Mouse (Mus musculus): Measurements from ENCODE around the gene Stxbp1. TPM values are rescaled to one million over a fixed set of nuclear protein-coding genes. Genes with fewer than 3 reads are reported as not detected.

Gene Stxbp1
- polyA plus RNA-seq, 1 experiment from 2014 or later = 165 TPM

DNA sequence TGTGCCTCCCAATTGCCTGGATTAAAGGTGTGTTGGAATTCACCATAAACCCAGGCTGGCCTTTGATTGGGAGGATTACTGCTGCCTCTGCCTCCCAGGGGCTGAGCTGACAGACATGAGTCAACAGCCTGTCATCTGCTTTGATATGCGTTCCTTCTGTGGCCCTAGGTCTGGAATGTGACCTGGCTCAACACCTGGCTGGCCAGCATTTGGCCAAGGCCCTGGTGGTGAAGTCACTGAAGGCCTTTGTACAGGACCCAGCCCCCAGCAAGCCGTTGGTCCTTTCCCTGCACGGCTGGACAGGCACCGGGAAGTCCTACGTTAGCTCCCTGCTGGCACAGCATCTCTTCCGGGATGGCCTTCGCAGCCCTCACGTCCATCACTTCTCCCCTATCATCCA lies 88.5 kb downstream of the Stxbp1 start:
- peak overlapping the region; percentile 34 for H3K9ac ChIP-seq (replicated peaks)
- no peaks in the 10 kb centered on the region for H3K9me3 ChIP-seq
- no peak overlapping the region for H3K4me3 ChIP-seq (replicated peaks)
- 72% methylated on average over 8 of the region's 8 CpGs for WGBS
- no peak overlapping the region for H3K27ac ChIP-seq
- H3K36me3 ChIP-seq = peaks cover 57% of the 10 kb centered on the region
- H3K4me1 ChIP-seq (replicated peaks) = peaks cover 20% of the 10 kb centered on the region
- no peak overlapping the region; the same call in 1 of the 2 replicates for H3K4me2 ChIP-seq (replicated peaks)
- ATAC-seq = no peak
- no peaks in the 10 kb centered on the region for H3K27me3 ChIP-seq

DNA sequence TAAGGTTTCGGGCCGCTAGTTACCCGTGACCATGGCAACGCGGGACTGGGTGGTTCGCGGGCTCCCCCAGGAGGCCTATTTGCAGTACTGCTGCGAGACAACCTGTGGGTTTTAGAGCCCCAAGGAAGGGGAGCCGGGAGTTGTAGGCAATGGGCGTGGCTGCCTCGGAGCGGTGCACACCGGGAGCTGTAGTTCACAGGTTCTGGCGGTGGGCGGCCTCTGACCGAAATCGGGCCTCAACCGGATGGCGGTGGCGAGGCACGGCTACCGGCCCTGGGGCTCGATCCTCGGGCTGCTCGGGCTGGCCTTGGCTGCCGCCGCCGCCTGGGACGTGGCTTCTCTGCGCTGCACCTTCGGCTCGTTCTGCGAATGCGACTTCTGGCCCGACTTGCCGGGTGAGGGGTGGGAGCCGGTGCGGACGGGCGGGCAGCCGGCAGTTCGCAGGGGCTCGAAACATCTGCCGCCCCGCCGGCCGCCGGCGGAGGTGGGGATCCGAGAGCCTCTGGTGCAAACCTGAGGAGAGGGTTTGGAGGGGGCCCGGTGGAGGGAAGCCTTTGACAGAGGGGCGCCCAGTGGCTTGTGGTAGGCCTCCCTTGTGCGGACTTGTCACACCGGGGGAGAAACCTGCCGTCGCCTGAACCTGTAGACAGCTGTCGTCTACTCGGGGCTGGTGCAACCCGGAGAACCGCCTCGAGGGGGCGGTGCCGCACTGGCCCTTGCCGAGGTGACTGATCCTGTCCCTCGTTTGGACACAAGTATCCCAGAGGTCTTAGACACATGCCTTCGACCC lies 89.8 kb downstream of the Stxbp1 start, which contains the start of gene Tor2a:
TSS of gene Tor2a (plus strand) at position 179 of the 790 bp plus-strand sequence.
- Histone ChIP-seq H3K9me3 (no peaks in the 10 kb centered on the region), H3K27ac (peak within 1 kb of the TSS; percentile 90), H3K4me3 (replicated peaks) (peak within 1 kb of the TSS; percentile 72), H3K4me2 (replicated peaks) (peak within 1 kb of the TSS; percentile 50), H3K4me1 (replicated peaks) (peaks cover 27% of the 10 kb centered on the region), H3K36me3 (peaks cover 56% of the 10 kb centered on the region), H3K9ac (replicated peaks) (peak within 1 kb of the TSS; percentile 90), H3K27me3 (no peaks in the 10 kb centered on the region)
- peak; percentile 93 for ATAC-seq
- under 1% methylated on average over 66 of the region's 66 CpGs for WGBS

DNA sequence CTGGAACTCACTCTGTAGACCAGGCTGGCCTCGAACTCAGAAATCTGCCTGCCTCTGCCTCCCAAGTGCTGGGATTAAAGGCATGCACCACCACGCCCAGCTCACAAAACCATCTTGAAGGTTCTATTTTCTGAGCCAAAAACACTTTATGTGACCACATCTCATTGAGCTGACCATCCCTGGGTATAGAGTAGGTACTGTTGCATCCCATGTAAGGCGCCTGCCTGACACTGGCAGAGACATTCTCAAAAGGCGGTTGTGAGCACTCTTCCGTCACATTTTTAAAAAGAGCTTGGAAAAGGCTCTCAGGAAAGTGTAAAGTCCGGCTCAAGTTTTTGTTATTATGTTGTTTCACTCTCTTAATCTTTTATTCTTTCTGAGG lies 90.4 kb downstream of the Stxbp1 start:
- 28% methylated on average over 6 of the region's 6 CpGs for WGBS
- no peak overlapping the region for H3K9ac ChIP-seq (replicated peaks)
- peak overlapping the region; percentile 72; the same call in 1 of the 2 replicates for H3K4me3 ChIP-seq (replicated peaks)
- H3K27ac ChIP-seq = no peak overlapping the region
- H3K36me3 ChIP-seq = peaks cover 50% of the 10 kb centered on the region
- peaks cover 33% of the 10 kb centered on the region for H3K4me1 ChIP-seq (replicated peaks)
- no peaks in the 10 kb centered on the region for H3K9me3 ChIP-seq
- peak overlapping the region; percentile 50 for H3K4me2 ChIP-seq (replicated peaks)
- ATAC-seq = peak; percentile 48; the same call in 1 of the 2 replicates
- H3K27me3 ChIP-seq = no peaks in the 10 kb centered on the region

DNA sequence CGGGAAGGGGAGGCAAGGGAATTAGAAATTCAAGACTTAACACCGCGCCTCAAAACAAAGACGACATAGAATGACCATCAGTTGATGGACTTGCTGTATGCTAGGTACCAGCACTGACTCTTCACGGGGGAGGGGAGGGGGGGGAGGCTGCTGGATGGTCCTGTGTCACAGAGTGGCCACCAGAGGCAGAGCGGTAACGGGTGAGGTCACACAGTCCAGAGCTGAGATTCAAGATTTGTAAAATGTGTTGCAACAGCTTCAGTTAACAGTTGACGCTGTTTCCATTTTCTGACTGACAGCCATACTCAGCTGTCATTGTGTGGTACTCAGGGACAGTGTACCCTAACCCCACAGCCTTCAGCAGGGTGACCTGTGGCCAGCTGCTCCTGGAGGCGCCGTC lies 94.9 kb downstream of the Stxbp1 start:
- ATAC-seq = no peak
- H3K9me3 ChIP-seq = no peaks in the 10 kb centered on the region
- peak overlapping the region; percentile 53; the same call in 1 of the 2 replicates for H3K9ac ChIP-seq (replicated peaks)
- peaks cover 54% of the 10 kb centered on the region for H3K36me3 ChIP-seq
- peak overlapping the region; percentile 30 for H3K4me3 ChIP-seq (replicated peaks)
- peaks cover 31% of the 10 kb centered on the region for H3K4me1 ChIP-seq (replicated peaks)
- H3K4me2 ChIP-seq (replicated peaks) = peak overlapping the region; percentile 52
- peak overlapping the region; percentile 81; the same call in 1 of the 2 replicates for H3K27ac ChIP-seq
- WGBS = 58% methylated on average over 10 of the region's 10 CpGs
- no peaks in the 10 kb centered on the region for H3K27me3 ChIP-seq

DNA sequence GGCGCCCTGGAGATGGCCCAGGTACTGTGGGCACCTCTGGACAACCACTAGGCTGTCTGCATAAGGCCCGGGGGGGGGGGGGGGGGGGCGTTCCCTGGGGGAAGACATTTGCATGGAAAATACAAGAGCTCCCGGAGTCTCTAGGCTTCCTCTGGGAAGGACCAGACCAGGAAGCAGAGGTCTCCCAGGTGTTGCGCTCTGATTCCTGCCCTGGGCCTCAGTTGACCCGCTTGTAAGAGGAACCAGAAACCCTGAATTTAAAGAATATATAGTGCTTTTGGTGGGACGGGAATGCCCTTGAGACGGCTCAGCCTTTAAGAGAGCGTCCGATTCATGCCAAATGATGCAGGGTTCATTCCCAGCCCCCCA lies 95.4 kb downstream of the Stxbp1 start:
- Histone ChIP-seq H3K4me3 (replicated peaks) (peak overlapping the region; percentile 30), H3K4me2 (replicated peaks) (peak overlapping the region; percentile 52), H3K27ac (peak overlapping the region; percentile 81), H3K9ac (replicated peaks) (peak overlapping the region; percentile 53), H3K9me3 (no peaks in the 10 kb centered on the region), H3K36me3 (peaks cover 59% of the 10 kb centered on the region), H3K27me3 (no peaks in the 10 kb centered on the region), H3K4me1 (replicated peaks) (peaks cover 29% of the 10 kb centered on the region)
- 27% methylated on average over 8 of the region's 10 CpGs for WGBS
- no peak for ATAC-seq

DNA sequence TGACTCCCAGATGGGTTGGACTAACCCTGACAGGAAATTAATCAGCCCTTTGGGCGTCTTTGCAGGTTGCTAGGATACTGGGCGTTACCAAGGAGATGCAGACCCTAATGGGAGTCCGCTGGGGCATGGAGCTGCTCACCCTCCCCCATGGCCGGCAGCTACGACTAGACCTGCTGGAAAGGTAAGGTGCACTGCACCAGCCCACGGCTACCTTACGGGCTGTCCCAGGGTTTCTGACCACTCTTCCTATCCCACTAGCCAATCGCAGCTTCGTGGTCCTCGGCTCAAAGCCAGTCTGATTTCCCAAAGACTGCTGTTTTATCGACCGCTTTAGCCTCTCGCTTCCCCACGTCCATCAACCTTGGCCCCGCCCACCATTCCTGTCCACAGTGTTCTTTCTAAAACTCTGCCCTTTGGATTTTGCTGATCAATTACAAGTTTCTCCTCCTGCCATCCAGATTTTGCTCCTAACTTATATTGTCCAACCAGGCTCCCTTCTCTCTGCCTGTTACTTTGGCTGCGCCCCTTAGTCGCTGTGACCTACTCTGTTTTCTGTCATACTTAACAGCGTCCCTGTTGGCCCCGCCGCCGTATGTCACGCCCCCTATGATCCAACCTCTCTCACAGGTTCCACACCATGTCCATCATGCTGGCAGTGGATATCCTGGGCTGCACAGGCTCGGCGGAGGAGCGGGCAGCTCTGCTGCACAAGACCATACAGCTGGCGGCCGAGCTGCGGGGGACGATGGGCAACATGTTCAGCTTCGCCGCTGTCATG lies 96.0 kb downstream of the Stxbp1 start:
- Histone ChIP-seq H3K9ac (replicated peaks) (peak overlapping the region; percentile 53), H3K36me3 (peaks cover 65% of the 10 kb centered on the region), H3K4me2 (replicated peaks) (peak overlapping the region; percentile 52), H3K27ac (peak overlapping the region; percentile 81), H3K4me1 (replicated peaks) (peaks cover 28% of the 10 kb centered on the region), H3K9me3 (no peaks in the 10 kb centered on the region), H3K27me3 (no peaks in the 10 kb centered on the region), H3K4me3 (replicated peaks) (peak overlapping the region; percentile 30)
- 7% methylated on average over 31 of the region's 31 CpGs for WGBS
- ATAC-seq = peak; percentile 88

DNA sequence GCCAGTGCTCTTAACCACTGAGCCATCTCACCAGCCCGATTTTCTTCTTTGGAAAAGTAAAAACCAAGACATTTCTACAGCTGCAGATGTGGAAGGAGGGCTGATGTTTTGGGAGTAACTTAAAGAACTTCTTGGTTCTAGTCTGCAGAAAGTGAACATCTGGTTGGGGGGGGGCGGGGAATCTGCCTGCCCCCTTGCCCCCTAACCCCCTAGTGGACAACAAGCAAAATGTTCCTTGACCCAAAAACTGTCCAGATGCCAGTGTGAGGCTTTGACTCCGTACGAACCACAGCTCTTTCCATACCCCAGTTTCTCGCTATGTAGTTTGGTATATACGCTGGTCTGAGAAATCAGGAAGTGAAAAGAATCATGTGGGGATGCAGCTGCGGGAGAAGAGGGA lies 96.8 kb downstream of the Stxbp1 start:
- H3K27ac ChIP-seq = peak overlapping the region; percentile 81; the same call in 1 of the 2 replicates
- H3K4me3 ChIP-seq (replicated peaks) = no peak overlapping the region
- peaks cover 28% of the 10 kb centered on the region for H3K4me1 ChIP-seq (replicated peaks)
- no peaks in the 10 kb centered on the region for H3K9me3 ChIP-seq
- no peak overlapping the region for H3K9ac ChIP-seq (replicated peaks)
- ATAC-seq = no peak
- H3K4me2 ChIP-seq (replicated peaks) = no peak overlapping the region; the same call in 1 of the 2 replicates
- WGBS = 77% methylated on average over 7 of the region's 7 CpGs
- peaks cover 74% of the 10 kb centered on the region for H3K36me3 ChIP-seq
- no peaks in the 10 kb centered on the region for H3K27me3 ChIP-seq

DNA sequence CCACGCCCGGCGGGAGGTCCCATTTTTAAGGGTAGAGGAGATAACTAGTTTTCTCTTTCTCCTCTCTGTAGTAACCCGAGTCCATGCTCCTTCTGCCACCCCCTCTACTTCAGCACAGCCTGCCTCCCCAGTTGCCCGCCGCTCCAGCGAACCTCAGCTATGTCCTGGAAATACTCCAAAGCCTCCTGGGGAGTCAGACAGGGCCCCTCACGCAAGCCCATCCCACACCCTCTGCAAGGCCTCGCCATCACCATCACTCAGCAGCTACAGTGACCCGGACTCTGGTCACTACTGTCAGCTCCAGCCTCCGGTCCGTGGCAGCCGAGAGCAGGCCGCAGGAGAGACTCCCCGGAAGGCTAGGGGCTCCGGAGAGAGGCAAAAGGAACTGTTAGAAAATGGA lies 98.0 kb downstream of the Stxbp1 start:
- Histone ChIP-seq H3K27me3 (no peaks in the 10 kb centered on the region), H3K4me1 (replicated peaks) (peaks cover 35% of the 10 kb centered on the region), H3K9ac (replicated peaks) (no peak overlapping the region), H3K27ac (no peak overlapping the region), H3K36me3 (peaks cover 72% of the 10 kb centered on the region), H3K4me3 (replicated peaks) (no peak overlapping the region), H3K4me2 (replicated peaks) (no peak overlapping the region), H3K9me3 (no peaks in the 10 kb centered on the region)
- ATAC-seq = no peak
- 92% methylated on average over 16 of the region's 16 CpGs for WGBS

DNA sequence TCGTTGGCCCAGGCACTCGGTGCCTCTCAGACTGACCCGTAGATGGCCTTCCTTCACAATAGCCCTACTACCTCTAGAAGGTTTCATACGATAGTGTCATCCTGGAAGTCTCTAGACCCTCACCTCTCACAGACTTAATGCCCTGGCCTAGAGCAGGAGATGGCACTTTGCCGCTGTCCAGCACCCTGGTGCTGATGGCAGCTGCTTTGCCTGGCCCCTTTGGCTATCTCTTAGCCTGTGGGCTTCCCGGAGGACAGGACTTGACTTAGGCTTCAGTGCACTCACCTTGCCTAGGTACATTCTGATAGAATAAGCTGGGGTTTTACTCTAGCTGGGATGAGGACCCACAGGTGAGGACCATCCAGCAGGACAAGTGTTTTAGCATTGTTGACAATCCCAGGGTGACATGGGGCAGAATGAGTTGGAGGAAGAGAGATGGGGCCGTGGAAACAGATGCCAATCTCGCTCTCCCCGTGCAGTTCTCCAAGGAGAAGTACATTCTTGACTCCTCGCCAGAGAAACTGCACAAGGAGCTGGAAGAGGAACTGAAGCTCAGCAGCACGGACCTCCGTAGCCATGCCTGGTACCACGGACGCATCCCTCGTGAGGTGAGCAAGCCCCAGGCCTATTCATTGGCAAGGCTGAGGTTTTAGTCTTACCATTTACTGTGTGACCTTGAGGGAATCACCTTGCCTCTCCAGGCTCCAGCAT lies 102.6 kb downstream of the Stxbp1 start:
- WGBS = 82% methylated on average over 15 of the region's 15 CpGs
- H3K27ac ChIP-seq = no peak overlapping the region
- no peak for ATAC-seq
- H3K4me2 ChIP-seq (replicated peaks) = no peak overlapping the region
- H3K27me3 ChIP-seq = peaks cover 4% of the 10 kb centered on the region; the same call in 1 of the 2 replicates
- peak overlapping the region; percentile 32; the same call in 1 of the 2 replicates for H3K9ac ChIP-seq (replicated peaks)
- H3K9me3 ChIP-seq = no peaks in the 10 kb centered on the region
- peaks cover 40% of the 10 kb centered on the region for H3K4me1 ChIP-seq (replicated peaks)
- peaks cover 47% of the 10 kb centered on the region for H3K36me3 ChIP-seq
- H3K4me3 ChIP-seq (replicated peaks) = no peak overlapping the region

DNA sequence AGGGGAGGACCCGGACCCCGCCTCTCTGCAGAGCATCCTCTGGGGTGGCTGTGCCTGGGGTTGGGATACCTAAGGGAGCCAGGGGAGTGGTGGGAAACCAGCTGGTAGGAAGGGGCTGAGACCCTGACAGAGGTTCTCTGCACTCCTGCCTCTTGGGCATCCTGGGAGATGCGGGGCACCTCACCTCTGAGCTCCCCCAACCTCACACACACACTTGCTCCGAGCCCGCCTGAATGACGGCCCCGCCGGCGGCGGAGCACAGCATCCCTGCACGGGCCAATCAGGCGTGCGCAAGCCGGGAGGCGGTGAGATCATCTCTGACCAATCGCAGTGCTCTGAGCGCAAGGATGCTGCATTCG lies 104.9 kb downstream of the Stxbp1 start:
- H3K4me1 ChIP-seq (replicated peaks) = peaks cover 44% of the 10 kb centered on the region
- peak; percentile 94 for ATAC-seq
- WGBS = 1% methylated on average over 12 of the region's 18 CpGs

DNA sequence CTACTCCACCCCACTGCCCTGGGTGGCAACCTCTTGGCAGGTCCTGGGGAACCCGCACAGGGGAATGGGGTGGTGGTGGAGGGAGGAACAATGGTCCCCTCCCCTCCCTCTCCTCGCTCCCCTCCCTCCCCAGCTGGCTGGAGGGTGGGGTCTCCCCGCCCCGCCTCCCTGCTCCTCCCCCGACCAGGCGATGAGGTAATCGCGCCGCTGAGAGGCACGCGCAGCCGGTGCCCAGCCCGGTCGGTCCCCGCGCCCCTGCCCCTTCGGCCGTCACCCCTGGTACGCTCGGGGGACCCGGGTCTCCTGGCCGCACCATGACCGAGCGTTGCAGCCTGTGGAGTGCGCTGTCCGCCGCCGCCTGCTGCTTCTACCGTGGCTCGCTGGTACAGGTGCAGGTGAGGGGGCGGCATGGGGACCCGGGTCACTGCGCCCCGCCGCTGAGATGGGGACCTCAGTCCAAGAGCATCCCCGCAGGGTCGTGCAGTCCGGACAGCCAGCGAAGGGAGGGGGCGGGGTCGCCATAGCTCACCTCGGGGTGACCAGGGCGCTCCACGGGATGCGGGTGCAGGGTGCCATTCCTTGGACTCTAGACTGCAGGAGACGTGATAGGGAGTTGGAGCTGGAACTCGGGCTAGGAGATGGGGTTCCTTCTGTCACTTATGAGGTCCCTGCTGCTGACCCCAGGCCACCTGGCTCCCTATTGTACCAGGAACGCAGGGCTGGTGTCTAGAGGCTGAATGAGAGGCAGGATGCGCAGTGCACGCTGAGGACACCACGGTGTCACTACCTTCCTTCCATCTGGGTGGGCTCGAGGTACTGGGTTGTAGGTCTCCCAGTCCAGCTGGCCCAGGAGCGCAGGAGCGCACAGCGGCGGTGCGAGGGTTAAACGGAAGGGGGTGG lies 105.5 kb downstream of the Stxbp1 start:
- Histone ChIP-seq H3K4me1 (replicated peaks) (peaks cover 44% of the 10 kb centered on the region), H3K9me3 (no peaks in the 10 kb centered on the region), H3K4me2 (replicated peaks) (peak overlapping the region; percentile 84), H3K36me3 (peaks cover 21% of the 10 kb centered on the region), H3K9ac (replicated peaks) (peak overlapping the region; percentile 87), H3K4me3 (replicated peaks) (peak overlapping the region; percentile 75), H3K27ac (peak overlapping the region; percentile 88), H3K27me3 (peaks cover 4% of the 10 kb centered on the region; the same call in 1 of the 2 replicates)
- WGBS = 2% methylated on average over 51 of the region's 58 CpGs
- ATAC-seq = peak; percentile 56

More for the DNA sequence above, 104.9 kb downstream of the Stxbp1 start:
- Histone ChIP-seq H3K9ac (replicated peaks) (peak overlapping the region; percentile 87), H3K4me3 (replicated peaks) (peak overlapping the region; percentile 75), H3K27me3 (peaks cover 4% of the 10 kb centered on the region; the same call in 1 of the 2 replicates), H3K27ac (peak overlapping the region; percentile 88), H3K4me2 (replicated peaks) (peak overlapping the region; percentile 84), H3K36me3 (peaks cover 28% of the 10 kb centered on the region), H3K9me3 (no peaks in the 10 kb centered on the region)
